Mouse (Mus musculus): ENCODE measurements around the gene Stx17. TPM values are rescaled to one million over a fixed set of nuclear protein-coding genes. Genes with fewer than 3 reads are reported as not detected.

Stx17 gene
- polyA plus RNA-seq (2014; fragmentation: Nextera tagmentation; extraction: Ambion mirVana): 32.1 and 32.2 TPM in 2 replicates

- no peaks in the 10 kb centered on the region for H3K27me3 ChIP-seq (ENCODE audit: control insufficient read depth, insufficient read depth, low read length)
- no peaks in the 10 kb centered on the region for H3K4me1 ChIP-seq (ENCODE audit: control insufficient read depth, insufficient read depth, low read length)
- H3K4me2 ChIP-seq (ENCODE audit: low read depth, low read length): peak within 1 kb of the TSS; percentile 87
- no peaks in the 10 kb centered on the region for H3K9me3 ChIP-seq (replicated peaks; ENCODE audit: control insufficient read depth, low read length)
- peak; percentile 92 for DNase-seq (ENCODE audit: low spot score)
- H3K9ac ChIP-seq (replicated peaks; ENCODE audit: low read length): peak within 1 kb of the TSS; percentile 92
- H3K36me3 ChIP-seq (replicated peaks; ENCODE audit: control insufficient read depth, insufficient read depth, low read depth, low read length): no peaks in the 10 kb centered on the region
- H3K27ac ChIP-seq (replicated peaks; ENCODE audit: low read depth, low read length): no peak within 1 kb of the TSS
- peak; percentile 99 for ATAC-seq (replicated peaks; ENCODE audit: insufficient number of reproducible peaks, low FRiP score, low TSS enrichment, low read depth)
- 1% methylated on average over 57 of the region's 58 CpGs for WGBS
- peak within 1 kb of the TSS; percentile 75 for H3K4me3 ChIP-seq (ENCODE audit: low read depth, low read length)
Measured at GRCm38 (mm10) chr4:48124773-48125469, at the start of gene Stx17. Gene Stx17 (plus strand): TSS chr4:48124915.

GRCm38 (mm10) chr4:48076693-48077471 is 47.8 kb upstream of the Stx17 start:
- H3K9ac ChIP-seq (replicated peaks; ENCODE audit: low read length): no peak overlapping the region
- H3K4me2 ChIP-seq (ENCODE audit: low read depth, low read length): no peak overlapping the region
- no peak overlapping the region for H3K27ac ChIP-seq (replicated peaks; ENCODE audit: low read depth, low read length)
- H3K4me3 ChIP-seq (ENCODE audit: low read depth, low read length): no peak overlapping the region
- no peaks in the 10 kb centered on the region for H3K27me3 ChIP-seq (ENCODE audit: control insufficient read depth, insufficient read depth, low read length)
- ATAC-seq (replicated peaks; ENCODE audit: insufficient number of reproducible peaks, low FRiP score, low TSS enrichment, low read depth): no peak
- H3K9me3 ChIP-seq (replicated peaks; ENCODE audit: control insufficient read depth, low read length): no peaks in the 10 kb centered on the region
- no peaks in the 10 kb centered on the region for H3K4me1 ChIP-seq (ENCODE audit: control insufficient read depth, insufficient read depth, low read length)
- no peaks in the 10 kb centered on the region for H3K36me3 ChIP-seq (replicated peaks; ENCODE audit: control insufficient read depth, insufficient read depth, low read depth, low read length)
- DNase-seq (ENCODE audit: low spot score): no peak
- 81% methylated on average over 13 of the region's 13 CpGs for WGBS

- Histone ChIP-seq H3K9ac (replicated peaks; ENCODE audit: low read length) (no peak overlapping the region), H3K4me2 (ENCODE audit: low read depth, low read length) (no peak overlapping the region), H3K9me3 (replicated peaks; ENCODE audit: control insufficient read depth, low read length) (no peaks in the 10 kb centered on the region), H3K36me3 (replicated peaks; ENCODE audit: control insufficient read depth, insufficient read depth, low read depth, low read length) (no peaks in the 10 kb centered on the region), H3K4me3 (ENCODE audit: low read depth, low read length) (no peak overlapping the region), H3K4me1 (ENCODE audit: control insufficient read depth, insufficient read depth, low read length) (no peaks in the 10 kb centered on the region), H3K27ac (replicated peaks; ENCODE audit: low read depth, low read length) (no peak overlapping the region), H3K27me3 (ENCODE audit: control insufficient read depth, insufficient read depth, low read length) (no peaks in the 10 kb centered on the region)
- WGBS: 12% methylated on average over 4 of the region's 4 CpGs
- ATAC-seq (replicated peaks; ENCODE audit: insufficient number of reproducible peaks, low FRiP score, low TSS enrichment, low read depth) (peak; percentile 39; the same call in 1 of the 2 replicates), DNase-seq (ENCODE audit: low spot score) (peak; percentile 35)
Measured at GRCm38 (mm10) chr4:48078213-48078612, 46.5 kb upstream of the Stx17 start.

GRCm38 (mm10) chr4:48079285-48080039 is 45.3 kb upstream of the Stx17 start:
- H3K36me3 ChIP-seq (replicated peaks; ENCODE audit: control insufficient read depth, insufficient read depth, low read depth, low read length): no peaks in the 10 kb centered on the region
- DNase-seq (ENCODE audit: low spot score) (no peak), ATAC-seq (replicated peaks; ENCODE audit: insufficient number of reproducible peaks, low FRiP score, low TSS enrichment, low read depth) (peak; percentile 23; the same call in 1 of the 2 replicates)
- no peaks in the 10 kb centered on the region for H3K9me3 ChIP-seq (replicated peaks; ENCODE audit: control insufficient read depth, low read length)
- H3K27me3 ChIP-seq (ENCODE audit: control insufficient read depth, insufficient read depth, low read length): no peaks in the 10 kb centered on the region
- H3K4me2 ChIP-seq (ENCODE audit: low read depth, low read length): no peak overlapping the region
- H3K27ac ChIP-seq (replicated peaks; ENCODE audit: low read depth, low read length): no peak overlapping the region
- no peak overlapping the region for H3K4me3 ChIP-seq (ENCODE audit: low read depth, low read length)
- H3K4me1 ChIP-seq (ENCODE audit: control insufficient read depth, insufficient read depth, low read length): no peaks in the 10 kb centered on the region
- H3K9ac ChIP-seq (replicated peaks; ENCODE audit: low read length): no peak overlapping the region
- WGBS: 61% methylated on average over 8 of the region's 8 CpGs

- Histone ChIP-seq H3K9me3 (replicated peaks; ENCODE audit: control insufficient read depth, low read length) (no peaks in the 10 kb centered on the region), H3K27me3 (ENCODE audit: control insufficient read depth, insufficient read depth, low read length) (no peaks in the 10 kb centered on the region), H3K4me1 (ENCODE audit: control insufficient read depth, insufficient read depth, low read length) (no peaks in the 10 kb centered on the region), H3K4me3 (ENCODE audit: low read depth, low read length) (no peak overlapping the region), H3K4me2 (ENCODE audit: low read depth, low read length) (no peak overlapping the region), H3K36me3 (replicated peaks; ENCODE audit: control insufficient read depth, insufficient read depth, low read depth, low read length) (no peaks in the 10 kb centered on the region), H3K27ac (replicated peaks; ENCODE audit: low read depth, low read length) (no peak overlapping the region), H3K9ac (replicated peaks; ENCODE audit: low read length) (no peak overlapping the region)
- no peak for ATAC-seq (replicated peaks; ENCODE audit: insufficient number of reproducible peaks, low FRiP score, low TSS enrichment, low read depth)
- DNase-seq (ENCODE audit: low spot score): no peak
- 90% methylated on average over 4 of the region's 4 CpGs for WGBS
Measured at GRCm38 (mm10) chr4:48083452-48083851, 41.3 kb upstream of the Stx17 start.

GRCm38 (mm10) chr4:48086609-48087008 is 38.1 kb upstream of the Stx17 start:
- no peak for ATAC-seq (replicated peaks; ENCODE audit: insufficient number of reproducible peaks, low FRiP score, low TSS enrichment, low read depth)
- 64% methylated on average over 6 of the region's 6 CpGs for WGBS

GRCm38 (mm10) chr4:48087497-48087896 is 37.2 kb upstream of the Stx17 start:
- no peak overlapping the region for H3K4me3 ChIP-seq (ENCODE audit: low read depth, low read length)
- 84% methylated on average over 6 of the region's 6 CpGs for WGBS
- no peaks in the 10 kb centered on the region for H3K9me3 ChIP-seq (replicated peaks; ENCODE audit: control insufficient read depth, low read length)

More at GRCm38 (mm10) chr4:48086609-48087008, 38.1 kb upstream of the Stx17 start:
- no peak for DNase-seq (ENCODE audit: low spot score)
- H3K9ac ChIP-seq (replicated peaks; ENCODE audit: low read length): no peak overlapping the region
- H3K9me3 ChIP-seq (replicated peaks; ENCODE audit: control insufficient read depth, low read length): no peaks in the 10 kb centered on the region
- no peak overlapping the region for H3K4me2 ChIP-seq (ENCODE audit: low read depth, low read length)
- no peak overlapping the region for H3K4me3 ChIP-seq (ENCODE audit: low read depth, low read length)
- H3K36me3 ChIP-seq (replicated peaks; ENCODE audit: control insufficient read depth, insufficient read depth, low read depth, low read length): no peaks in the 10 kb centered on the region
- H3K4me1 ChIP-seq (ENCODE audit: control insufficient read depth, insufficient read depth, low read length): no peaks in the 10 kb centered on the region
- H3K27ac ChIP-seq (replicated peaks; ENCODE audit: low read depth, low read length): no peak overlapping the region
- no peaks in the 10 kb centered on the region for H3K27me3 ChIP-seq (ENCODE audit: control insufficient read depth, insufficient read depth, low read length)

More at GRCm38 (mm10) chr4:48087497-48087896, 37.2 kb upstream of the Stx17 start:
- H3K27ac ChIP-seq (replicated peaks; ENCODE audit: low read depth, low read length): no peak overlapping the region
- no peak overlapping the region for H3K4me2 ChIP-seq (ENCODE audit: low read depth, low read length)
- no peak overlapping the region for H3K9ac ChIP-seq (replicated peaks; ENCODE audit: low read length)
- no peaks in the 10 kb centered on the region for H3K36me3 ChIP-seq (replicated peaks; ENCODE audit: control insufficient read depth, insufficient read depth, low read depth, low read length)
- H3K4me1 ChIP-seq (ENCODE audit: control insufficient read depth, insufficient read depth, low read length): no peaks in the 10 kb centered on the region
- no peak for DNase-seq (ENCODE audit: low spot score)
- H3K27me3 ChIP-seq (ENCODE audit: control insufficient read depth, insufficient read depth, low read length): no peaks in the 10 kb centered on the region
- ATAC-seq (replicated peaks; ENCODE audit: insufficient number of reproducible peaks, low FRiP score, low TSS enrichment, low read depth): no peak

Measured in embryonic facial prominence, embryonic 11.5 days (tissue).